Mouse (Mus musculus) layer of hippocampus, adult 18-20 months (tissue): ENCODE measurements around the gene Rubcn. TPM values are rescaled to one million over a fixed set of nuclear protein-coding genes. Genes with fewer than 3 reads are reported as not detected.

Source experiments
- DNase-seq, 2 experiments: peaks; one replicate each; pipeline ENCODE4 v3.0.0; 2022; ENCODE audit warnings: low spot score in 2 of 2
- total RNA-seq, 2 experiments: library from RNA; stranded (reverse); gene quantifications; 2 replicates each; pipeline ENCODE4 v1.2.3; 2021

Rubcn gene
- total RNA-seq, 2 experiments from 2014 or later: 56.7 to 57.1 TPM

DNA sequence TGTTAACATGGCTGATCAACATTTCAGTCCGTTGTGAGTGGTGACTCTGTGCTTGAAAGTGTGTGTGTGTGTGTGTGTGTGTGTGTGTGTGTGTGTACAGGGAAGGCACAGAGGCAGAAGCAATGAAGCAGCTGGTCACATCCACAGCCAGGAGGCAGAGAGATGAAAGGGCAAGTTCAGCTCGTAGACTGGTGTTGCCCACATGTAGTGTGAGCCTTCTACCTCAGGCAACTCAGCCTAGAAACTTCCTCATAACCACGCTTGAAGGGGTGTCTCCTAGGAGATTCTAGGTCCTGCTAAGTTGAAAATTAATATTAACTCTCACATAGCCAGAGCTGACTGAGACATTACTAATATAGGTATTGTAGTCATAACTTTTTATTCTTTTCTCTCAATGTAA is 4.2 kb downstream of the Rubcn start:
- DNase-seq: no peak

DNA sequence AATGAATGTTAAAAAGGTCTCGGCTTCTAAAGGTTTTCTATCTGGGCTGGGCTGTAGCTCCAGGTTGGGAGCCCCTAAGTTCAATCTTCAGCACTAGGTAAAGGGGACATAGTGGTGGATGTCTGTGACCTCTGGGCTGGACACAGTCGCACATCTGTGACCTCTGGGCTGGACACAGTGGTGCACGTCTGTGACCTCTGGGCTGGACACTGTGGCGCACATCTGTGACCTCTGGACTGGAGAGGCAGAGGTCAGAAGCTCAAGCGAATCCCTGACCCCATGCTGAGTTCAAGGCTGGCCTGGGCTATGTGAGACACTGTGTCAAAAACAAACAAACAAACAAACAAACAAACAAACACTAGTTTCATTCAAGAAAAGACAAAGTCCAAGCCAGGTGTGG is 7.3 kb downstream of the Rubcn start:
- DNase-seq: no peak

DNA sequence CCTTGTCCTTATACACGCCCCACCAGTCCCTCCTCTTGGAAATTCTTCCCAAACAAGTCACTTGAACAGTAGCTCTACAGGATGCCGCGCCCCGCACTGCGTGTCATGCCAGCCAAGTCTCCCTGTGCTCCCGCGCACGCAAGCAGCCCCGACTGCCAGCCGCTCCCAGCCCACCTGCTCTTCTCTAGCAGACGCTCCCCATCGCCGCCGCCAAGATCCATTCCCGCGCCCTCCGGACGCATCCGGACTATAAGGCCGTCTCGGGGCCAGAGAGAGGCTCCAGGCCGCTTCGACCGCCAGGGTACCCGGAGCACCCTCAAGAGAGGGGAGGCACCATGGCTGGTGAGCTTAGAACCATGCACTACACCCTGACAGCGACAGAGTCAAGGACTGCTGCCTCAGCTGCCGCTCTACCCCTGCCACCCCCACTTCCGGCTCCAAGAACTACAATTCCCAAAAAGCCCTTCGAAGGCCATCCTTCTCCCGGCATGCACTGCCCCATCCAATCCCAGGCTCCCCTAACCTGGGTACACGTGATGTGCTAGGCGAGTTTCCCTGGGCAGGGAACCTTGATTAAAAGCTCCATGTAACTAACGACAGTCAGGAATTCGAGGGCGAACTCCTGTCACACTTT is 9.5 kb downstream of the Rubcn start:
- peak; percentile 90 to 96 for DNase-seq

DNA sequence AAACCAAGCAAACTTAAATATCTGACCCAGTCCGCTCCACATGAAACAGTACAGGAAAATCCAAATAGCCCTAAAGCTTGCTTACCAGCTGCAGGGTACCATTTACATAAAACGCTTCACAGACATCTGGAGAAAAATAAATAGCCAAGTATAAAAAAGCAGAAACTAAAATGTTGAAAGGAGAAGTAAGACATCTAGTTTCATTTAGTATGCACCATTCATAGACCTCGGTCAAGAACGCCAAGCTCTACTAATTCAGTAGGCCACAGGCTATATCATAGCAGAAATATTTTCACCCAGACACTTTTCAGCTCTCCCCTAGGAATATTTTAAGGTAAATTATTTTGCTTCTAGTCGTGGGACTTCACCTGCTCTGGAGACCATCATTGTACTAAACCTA is 10.9 kb downstream of the Rubcn start:
- DNase-seq: no peak

DNA sequence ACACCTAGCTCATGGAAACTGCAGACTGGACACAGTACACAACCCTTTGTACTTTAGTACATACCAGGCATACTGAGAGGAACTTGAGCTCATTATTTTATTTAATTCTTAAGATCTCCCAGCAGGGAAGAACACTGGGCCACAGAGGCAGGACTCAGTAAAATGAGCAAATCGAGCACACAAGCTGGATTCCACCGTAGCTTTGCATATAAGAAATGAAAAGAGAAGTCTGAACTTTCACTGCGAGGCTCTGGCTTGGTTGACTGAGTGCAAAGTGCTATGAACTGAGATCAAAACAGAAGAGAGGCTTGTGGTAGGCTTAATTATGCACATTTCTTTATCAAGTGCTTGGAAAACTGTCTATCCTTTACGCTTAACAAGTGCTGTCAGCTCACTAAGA is 12.2 kb downstream of the Rubcn start:
- no peak for DNase-seq

DNA sequence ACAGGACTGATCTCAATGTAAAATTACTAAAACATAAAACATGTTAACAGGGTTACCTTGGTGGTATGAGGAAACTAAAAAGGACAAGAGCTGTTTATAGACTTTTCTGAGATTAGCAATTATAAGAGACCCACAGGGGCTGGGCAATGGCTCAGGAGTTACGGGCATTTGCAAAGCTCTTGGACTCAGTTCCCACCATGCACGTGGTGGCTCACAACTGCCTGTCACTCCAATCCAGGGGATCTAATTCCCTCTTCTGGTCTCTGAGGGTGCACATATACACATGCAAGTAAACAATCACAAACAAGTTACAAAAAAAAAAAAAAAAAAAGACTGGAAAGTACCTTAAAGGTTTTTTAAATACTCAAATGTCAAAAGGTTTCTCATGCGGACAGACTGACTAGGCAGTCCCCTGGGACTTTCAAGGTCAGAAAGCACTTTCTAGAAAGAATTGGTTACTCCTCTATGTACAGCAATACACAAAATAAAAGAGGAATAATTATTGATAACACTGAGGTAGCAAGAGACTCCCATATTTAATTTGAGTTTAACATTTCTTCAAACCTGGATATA is 15.7 kb downstream of the Rubcn start:
- DNase-seq: no peak

DNA sequence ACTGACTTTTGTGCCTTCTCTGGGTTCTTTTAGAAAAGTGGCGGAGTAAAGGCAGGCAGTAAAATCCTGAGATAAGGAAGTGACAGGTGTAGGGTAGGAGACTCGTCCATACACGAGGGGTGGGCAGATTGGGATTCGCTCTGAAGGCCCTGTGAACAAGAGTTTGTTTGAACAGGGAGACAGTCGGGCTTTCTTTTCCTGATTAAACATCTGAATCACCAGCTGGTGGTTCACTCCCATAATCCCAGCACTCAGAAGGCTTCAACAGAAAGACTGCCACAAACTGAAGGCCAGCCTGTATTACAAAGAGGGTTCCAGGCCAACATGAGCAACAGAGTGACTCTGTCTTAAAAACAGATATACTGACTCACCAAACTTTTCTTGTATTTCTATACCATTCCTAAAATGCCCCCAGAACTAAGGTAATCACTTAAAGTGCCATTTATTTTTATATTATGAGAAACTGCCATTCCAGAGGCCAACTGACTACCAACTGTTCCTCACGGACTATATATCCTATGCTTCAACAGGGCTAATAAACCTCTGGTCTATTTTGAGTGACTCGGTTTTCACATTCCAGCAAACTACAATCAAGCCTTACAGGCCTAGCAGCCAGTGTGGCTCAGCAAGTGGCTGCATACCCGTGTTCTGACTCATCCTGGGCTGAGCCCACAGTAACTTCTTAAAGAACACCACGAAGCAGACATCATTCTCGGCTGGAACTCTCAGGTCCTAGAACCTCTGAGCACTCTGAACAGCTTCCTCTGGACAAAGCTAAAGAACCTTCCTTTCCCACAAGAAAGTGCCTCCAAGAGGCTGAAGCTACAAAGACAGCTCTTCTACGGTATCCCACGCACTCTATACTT is 18.6 kb downstream of the Rubcn start:
- peak in 1 of 2 experiments; percentile 44 for DNase-seq

DNA sequence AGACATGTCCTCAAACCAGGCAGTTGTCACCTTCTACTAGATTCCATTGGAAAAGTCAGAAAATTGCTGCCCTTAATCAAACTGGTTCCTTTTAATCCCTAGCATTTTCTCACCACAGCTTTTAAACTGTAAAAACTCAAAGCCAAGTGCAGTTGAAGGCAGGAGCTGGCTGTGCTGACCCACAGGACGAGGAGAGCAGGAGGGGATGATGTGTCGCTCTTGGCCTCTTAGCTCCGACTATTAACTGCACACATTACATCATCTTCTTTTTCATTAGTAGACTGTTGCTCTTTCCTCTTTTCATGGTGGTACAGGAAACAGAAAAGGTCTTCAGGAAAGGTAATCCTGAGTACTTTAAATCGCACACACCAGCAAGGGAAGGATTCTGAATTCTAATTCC is 19.2 kb downstream of the Rubcn start:
- DNase-seq: no peak

DNA sequence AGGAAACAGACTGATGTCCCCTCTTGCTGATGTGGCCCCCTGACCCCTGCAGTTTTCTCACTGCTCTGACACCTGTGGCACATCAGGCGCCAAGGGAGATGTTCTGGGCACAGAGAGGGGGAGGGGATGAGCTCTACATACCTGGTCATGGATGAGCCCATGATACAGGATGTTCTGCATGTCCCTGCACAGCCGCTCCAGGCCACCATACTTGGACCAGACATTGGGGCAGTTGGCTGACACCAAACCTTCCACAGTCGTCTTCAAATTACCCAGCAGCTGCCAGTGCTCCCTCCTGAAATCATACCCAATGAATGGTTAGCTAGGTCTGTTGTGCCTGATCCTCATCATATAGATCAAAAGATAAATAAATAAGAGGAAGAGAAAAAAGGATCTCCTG is 20.8 kb downstream of the Rubcn start:
- DNase-seq: no peak

DNA sequence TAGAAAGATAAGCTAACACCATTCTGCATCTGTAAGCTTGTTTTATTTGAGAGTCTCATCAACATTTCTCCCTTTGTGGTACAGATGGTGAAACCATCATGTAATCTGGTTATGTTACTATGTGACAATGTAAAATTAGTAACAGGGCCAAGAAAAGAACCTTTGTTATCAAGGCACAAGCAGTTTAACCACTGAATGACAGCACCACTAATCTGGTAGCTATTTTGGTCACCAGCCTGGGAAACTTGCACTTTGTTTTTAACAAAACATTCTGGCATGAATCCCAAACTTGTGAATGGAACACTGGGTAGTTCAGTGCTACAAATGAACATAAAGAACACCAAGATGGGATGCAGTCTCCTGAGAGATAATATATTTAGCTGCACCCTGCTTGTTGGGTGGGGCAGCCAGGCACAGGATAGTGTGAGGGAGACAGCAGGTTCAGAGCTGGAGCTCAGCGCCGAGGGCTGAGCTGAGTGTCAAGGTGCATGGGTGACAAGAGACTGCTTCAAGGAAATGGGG is 23.5 kb downstream of the Rubcn start:
- DNase-seq: peak in 1 of 2 experiments; percentile 66

DNA sequence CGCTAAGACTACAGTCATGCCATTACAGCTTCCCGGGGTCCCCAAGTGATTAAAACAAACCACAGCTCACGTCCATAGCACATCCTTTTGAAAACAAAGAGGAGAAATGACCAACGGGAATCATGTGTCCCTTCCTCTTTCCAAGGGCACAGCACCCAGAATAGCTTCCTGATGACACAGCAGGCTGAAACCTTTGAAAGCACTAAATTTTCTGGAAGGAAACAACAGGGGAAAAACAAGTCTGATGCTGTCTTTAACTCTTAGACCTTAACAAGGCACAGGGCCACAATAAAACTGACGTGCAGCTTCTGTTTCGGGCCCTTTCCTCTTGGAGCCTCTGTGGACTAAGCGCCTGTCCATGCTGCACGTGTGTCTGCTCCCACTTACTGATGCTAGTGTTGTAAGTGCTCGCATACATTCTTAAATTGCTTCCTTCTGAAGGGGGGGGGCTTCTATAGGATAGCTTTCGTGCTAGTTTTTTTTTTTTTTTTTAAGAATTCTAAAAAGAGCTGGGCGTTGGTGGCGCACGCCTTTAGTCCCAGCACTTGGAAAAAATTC is 24.0 kb downstream of the Rubcn start:
- no peak for DNase-seq

DNA sequence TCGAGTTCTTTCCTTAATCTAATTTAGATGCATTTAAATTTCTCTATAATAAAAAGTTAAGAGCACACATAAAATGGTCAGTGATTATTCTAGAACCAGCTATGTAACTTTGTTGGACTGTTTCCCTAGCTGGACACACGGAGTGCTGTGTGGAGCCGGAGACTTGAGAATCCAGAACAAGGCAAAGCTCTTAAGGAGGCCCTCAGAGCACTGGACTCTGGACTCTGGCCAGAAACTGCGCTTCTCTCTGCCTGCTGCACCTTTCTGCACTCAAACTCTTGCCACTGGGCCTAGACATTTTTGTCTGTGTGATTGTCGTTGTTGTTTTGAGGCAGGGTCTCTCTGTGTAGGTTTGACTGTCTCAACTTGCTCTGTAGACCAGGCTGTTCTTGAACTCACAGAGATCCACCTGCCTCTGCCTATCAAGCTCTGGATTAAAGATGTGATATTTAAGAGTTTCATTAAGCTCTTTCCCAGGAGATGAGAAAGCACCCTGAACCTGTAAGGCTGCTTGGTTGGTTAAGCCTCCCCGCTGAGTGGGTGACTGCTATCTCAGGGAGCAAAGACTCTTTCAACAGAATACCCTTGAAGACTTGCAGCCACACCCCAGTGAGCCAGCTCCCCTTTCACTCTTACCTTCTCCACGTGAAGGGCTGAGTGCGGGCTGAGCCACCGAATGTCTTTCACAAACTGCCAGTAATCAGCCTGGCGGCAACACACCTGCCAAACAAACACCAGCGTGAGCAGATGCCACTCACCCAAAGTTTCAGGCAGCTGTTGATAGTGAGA is 28.3 kb downstream of the Rubcn start:
- DNase-seq: no peak

DNA sequence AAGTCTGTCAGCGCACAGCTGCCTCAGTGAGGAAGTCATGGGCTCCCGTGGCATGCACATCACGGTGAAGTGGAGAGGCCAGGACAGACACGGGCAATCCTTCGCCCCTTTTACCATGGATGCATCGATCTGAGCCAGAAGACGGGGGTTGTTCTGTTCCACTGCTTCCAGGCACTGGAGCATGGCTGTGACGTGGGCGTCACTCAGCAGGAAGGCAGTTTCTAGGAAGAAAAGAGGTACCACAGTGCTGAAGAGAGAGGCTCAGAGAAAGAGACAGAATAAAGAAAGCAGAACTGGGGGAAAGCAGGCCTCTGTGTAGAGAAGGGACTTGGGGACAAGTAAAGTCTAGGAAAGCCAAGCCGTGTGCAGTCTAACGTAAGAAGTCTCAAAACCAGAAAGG is 30.5 kb downstream of the Rubcn start:
- no peak for DNase-seq

DNA sequence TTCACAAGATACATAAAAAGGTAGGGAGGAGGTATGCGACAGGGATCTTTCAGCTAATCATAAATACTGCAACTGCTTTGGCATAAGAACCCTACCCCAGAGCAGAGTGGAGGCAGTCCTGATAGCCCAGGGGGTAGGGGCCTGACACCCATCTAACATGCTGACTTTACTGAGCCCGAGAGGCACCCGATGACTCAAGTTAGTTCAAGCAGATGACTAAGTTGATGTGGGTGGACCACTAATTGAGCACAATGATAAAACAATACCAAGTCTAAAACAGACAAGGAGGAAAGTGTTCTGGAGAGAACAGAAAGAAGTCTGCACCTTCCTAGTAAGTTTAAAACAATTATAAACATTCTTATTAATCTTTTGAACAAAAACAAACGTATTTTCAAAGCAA is 46.1 kb downstream of the Rubcn start:
- DNase-seq: no peak

DNA sequence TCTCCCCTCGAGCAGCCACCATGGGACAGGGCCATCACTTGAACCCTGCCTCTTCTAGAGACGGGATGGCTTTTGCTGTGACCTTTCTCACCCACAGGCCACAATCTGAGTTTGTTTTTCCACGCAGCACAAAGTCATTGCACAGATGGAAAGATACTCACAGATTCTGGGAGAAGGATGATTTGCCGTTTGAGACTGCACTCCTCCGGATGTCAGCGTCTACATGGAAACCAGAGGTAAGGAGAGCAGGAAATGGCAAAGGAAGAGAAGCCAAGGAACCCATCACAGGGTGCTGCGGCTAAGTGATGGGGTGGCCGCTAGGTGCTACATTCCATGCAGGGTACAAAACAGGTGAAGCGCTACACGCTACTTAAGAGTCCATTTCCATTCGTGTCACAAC is 48.5 kb downstream of the Rubcn start:
- DNase-seq: no peak

DNA sequence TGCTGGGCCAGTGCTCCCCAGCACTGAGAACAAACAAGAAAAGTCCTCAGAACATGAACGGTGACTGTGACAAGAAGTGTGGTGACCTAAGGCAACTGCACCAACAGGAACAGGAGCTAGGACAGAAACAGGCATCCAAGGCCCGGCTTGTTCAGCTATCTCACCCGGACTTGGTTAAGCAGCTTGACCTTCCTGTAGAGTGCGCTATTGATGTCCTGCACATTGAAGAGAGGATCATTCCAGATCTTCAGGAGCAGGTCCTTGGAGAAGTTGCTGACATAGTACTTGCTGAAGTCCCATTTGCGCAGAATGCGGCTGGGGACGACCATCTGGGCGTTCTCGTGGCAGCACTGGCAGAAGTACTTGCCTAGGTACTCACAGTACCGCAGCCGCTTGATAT is 51.0 kb downstream of the Rubcn start:
- no peak for DNase-seq

DNA sequence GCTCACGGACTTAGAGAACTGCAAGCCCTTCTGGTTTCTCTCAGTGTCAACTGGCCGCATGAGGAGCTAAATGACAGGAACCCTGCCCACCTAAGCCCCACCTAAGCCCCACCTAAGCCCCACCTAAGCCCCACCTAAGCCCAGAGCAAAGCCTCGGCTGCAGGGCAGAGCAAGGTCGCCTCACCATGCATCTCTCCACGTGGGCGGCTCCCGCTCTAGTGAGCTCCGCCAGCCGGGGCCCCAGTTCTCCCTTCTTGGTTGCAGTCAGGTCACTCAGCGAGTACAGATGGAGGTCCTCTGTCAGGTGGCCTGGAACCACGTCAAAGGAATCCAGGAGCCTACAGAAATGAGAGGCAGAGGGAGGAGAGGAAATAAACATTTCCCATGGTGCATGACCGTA is 52.2 kb downstream of the Rubcn start:
- no peak for DNase-seq

DNA sequence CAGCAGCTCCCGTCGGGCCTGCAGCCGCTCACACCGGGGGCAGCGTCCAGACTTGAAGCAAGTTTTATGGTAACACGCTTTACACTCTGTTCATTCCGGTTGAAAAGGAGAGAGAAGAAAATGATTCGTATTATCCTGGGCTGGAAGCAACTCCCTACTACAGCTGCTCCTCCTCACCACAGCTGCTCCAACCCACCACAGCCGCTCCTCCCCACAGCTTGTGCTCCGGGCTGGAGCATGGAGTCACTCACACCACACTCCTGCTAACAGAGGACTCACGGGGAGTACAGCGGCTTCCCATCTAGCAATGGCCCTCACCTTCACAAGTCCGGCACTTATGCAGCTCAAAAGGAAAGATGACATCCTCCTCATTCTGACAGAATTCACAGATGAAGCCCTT is 53.5 kb downstream of the Rubcn start:
- DNase-seq: no peak

DNA sequence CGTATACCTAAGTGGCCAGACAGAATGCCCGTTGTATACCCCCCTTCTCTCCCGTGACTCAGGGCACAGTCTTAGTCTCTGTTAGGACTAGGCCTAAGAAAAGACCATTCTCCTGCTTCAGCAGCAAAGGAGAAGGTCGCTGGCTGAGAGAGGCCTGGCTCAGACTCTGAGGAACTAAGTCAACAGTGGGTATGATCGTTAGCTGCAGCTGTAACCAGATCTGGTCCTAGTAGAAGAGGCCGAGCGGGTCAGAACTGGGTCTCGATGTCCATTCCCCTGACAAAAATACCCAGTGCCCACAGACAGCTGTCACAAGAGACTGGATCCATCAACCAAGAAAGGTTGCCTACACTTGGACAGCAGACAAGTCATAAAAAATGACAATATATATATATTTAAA is 54.1 kb downstream of the Rubcn start:
- no peak for DNase-seq

DNA sequence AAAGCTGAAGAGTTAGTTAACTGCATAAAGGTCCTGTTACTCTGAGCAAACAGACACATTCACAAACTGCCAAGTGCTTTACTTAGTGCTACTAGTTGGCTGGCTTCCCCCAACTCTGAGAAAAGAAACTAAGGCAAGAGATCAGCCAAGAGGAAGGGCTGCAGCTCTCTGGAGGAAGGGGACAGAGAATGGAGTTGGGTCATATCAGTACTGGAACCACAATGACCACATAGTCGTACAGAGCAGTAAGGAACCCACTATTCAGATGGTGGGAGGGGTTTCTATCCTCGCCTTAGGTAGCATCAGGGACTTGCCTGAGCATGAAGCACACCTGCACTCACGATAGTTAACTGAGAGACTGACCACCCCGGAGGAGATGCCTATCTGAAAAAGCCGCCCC is 54.7 kb downstream of the Rubcn start:
- no peak for DNase-seq

DNA sequence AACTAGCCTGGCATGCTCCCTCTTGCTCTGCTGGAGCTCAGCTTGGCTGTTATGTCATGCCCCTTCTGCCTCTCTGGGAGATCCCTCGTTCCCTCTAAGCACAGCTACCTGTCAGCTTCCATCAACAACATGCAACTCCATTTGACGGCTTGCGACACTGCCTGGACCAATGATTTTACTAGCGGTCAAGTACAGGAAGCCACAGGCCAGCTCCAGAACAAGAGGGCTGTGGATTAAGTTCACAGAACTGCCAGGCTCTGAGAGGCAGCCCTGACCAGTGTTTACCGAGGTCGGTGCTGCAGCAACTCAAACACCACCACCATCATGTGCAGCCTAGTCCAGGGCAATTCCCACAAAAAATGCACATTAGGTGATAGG is 55.1 kb downstream of the Rubcn start:
- DNase-seq: no peak
